Mouse (Mus musculus): ENCODE measurements around the gene Atp6v0d1. TPM values are rescaled to one million over a fixed set of nuclear protein-coding genes. Genes with fewer than 3 reads are reported as not detected.

Gene Atp6v0d1
- polyA plus RNA-seq, 1 experiment: 334 TPM

DNA sequence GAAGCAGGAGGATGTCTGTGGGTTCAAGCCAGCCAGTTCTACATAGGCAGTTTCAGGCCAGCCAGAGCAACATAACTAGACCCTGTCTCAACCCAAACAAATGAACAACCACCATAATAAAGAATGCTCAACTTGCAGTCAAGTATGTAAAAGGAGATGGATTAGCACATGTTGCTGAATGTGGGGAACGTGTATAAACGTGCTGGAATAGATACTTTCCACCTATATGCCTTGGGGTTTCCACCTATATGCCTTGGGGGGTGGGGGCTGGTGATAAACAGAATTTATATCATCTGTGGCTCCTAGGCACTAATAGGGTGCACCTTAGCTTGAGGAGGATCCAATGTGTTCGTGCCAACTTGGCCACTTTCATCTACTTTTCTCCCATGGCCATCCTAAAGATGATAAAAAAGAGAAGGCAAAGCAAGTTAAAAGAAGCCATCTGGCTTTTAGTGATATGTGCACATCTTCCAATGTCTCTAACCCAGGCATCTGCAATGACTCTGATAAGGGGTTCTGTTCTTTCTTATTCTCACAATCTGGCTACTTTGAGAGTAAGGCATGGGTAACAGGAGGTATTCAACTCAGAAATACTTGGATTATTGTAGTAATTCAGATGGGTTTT lies 23.7 kb downstream of the Atp6v0d1 start:
- DNase-seq (ENCODE audit: extremely low spot score in 1 of 2, low spot score in 1 of 2): no peak

DNA sequence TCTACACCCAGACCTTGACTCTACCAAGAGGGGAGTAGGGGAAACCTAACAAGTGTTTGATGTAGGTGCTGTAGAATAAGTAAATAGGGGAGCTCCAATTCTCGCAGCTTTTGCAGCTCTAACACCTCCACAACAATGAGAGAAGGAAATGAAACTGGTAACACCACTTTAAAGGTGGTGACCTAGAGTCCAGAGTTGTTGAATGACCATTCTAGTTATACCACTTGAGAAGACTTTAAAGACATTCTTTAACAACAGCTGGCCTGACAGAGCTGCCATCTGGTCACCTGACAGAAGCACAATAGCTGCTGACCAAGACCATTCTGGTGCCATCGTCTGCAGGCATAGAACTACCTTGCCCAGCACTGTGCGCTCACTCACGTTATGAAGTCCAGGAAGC lies 26.9 kb downstream of the Atp6v0d1 start:
- DNase-seq (ENCODE audit: extremely low spot score in 1 of 2, low spot score in 1 of 2): no peak

DNA sequence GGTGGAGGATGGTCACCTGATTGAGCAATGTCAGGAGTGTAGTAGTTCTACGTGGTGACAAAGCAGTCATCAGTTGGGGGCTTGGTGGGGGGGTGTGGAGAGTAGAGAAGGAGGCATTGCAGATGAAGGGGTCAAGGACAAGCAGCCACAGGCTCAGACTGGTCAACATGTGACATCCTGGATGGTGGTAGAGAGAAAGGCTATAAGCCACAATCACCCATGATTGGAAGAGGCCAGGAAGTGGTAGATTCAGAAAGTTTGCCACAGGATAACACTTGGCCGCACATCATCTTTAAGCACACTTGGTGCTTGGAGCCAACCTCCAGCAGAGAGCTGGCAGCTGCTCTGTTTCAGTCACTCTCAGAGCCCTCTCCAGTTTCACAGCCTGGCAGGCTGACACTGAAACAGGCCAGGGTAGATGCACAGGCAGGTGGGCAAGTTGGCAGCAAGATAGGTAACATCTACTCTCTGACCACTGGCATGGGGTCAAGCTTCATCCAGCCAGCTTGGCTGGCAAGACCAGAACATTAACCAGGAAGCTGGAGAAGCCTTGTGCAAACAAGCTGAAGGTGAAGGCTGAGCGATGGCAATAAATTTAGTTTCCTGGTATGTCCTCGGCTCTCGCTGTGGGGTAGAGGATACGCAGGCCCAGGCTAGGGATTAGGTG lies 28.7 kb downstream of the Atp6v0d1 start:
- DNase-seq (ENCODE audit: extremely low spot score in 1 of 2, low spot score in 1 of 2): no peak

DNA sequence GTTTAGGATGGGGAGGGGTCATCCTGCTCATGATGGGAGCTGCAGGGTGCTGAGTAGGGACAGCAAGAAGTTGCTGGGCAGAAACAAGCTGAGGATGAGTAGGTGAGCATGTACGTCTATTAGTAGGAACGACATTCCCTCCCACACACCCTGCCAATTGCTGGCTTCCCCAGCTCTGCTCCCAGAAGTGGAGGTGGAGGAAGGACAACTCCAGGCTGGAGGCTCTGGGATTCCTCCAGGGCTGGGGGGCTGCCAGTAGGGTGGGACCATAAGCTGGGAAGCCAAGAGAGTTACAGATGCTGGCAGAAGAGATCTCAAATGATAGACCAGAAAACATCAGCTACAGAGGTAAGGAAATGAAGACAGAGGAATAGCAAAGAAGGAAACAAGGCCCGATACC lies 29.3 kb downstream of the Atp6v0d1 start:
- peak in 1 of 2 experiments; percentile 64 for DNase-seq (ENCODE audit: extremely low spot score in 1 of 2, low spot score in 1 of 2)

DNA sequence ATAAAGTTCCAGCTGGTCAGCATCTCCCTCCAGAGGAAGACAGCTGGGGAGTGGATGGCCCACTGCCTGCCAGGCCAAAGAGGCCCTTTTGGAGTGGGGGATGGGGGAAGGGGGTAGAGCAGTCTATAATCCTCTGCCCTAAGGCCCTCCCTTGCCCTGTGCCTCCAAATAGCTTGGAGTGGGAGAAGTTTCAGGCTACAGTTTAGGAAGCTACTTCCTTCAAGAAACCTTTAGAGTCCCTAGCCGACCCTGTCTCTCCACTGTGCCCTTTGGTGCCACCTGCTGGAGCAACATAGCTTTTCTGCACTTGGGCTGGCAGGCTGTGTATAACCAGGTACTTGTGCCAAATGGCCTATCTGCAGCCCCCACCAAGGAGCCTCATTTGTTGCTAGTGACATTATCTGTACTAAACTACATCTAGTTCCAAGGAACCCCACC lies 31.9 kb downstream of the Atp6v0d1 start:
- DNase-seq (ENCODE audit: extremely low spot score in 1 of 2, low spot score in 1 of 2): peak in 1 of 2 experiments; percentile 77

DNA sequence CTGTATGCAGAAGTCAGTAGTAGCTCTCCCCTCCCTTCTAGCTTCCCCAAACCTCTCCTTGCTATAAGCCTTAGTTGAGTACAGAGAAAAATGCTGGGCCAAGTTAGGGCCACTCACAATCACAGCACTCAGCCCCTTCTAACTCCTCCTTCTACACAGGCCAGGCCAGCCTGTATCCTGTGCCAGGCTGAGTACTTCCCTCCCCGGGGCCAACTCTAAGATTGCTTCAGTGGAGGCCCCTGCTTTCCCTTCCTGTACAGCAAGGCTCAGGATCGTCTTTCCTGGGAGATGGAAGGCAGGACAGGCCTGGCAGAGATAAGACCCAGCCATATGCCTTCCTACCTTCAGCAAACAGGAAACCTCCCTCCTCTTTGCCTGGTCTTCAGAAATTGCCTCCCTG lies 32.4 kb downstream of the Atp6v0d1 start:
- no peak for DNase-seq (ENCODE audit: extremely low spot score in 1 of 2, low spot score in 1 of 2)

DNA sequence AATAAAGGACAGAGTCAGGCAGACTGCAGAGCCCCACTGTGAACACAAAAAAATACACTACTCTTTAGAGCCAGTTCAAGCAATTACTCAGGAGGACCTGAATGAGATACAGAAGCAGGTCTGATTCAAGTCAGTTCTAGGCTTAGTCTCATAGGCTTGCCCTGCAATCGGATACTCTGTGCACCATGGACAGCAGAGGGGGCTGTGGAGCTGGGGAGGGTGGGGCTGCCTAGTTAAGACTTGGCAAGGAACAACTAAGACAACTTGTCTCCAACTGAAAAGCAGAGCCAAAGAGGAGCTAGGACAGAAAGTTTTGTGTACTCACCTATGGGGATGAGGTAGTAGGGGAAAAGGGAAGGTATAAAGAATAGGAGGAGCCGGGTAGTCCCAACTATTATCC lies 34.1 kb downstream of the Atp6v0d1 start:
- peak in 1 of 2 experiments; percentile 38 for DNase-seq (ENCODE audit: extremely low spot score in 1 of 2, low spot score in 1 of 2)

DNA sequence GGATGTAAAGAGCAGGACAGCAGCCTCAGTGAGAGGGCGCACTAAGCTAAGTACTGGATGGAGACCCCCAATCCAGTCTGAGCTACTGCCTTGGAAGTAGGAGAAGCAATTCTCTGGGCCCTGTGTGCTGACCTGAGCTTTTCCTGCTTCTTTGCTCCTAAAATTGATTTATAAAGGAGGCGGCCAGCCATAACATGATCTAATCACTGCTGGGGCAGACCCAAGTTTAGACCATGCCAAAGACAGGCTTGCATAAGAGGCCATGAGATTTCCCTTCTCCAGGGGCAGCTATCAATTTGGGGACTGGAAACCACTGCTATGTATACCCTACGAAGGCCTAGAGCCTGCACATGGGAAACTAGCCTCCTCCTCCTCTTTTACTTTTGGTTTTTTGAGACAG lies 36.6 kb downstream of the Atp6v0d1 start:
- DNase-seq (ENCODE audit: extremely low spot score in 1 of 2, low spot score in 1 of 2): no peak

DNA sequence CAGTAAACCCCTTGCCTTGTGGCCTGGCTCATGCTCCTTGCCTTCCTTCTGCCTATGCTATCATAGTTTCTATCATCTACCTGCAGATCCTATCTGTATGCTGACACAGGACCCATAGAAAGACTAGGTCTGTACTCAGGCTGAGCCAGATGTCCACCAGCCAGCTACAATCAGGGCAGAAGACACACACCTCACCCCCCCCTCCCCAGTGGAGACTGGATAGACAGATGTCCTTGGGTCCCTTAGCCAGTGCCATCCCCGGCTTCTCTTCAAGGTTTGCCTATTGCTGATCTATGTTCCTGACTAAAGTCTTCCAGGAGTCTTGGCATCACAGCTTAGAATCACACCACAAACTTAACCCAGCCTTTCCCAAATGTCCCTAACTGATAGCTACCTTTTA lies 37.6 kb downstream of the Atp6v0d1 start:
- no peak for DNase-seq (ENCODE audit: extremely low spot score in 1 of 2, low spot score in 1 of 2)

DNA sequence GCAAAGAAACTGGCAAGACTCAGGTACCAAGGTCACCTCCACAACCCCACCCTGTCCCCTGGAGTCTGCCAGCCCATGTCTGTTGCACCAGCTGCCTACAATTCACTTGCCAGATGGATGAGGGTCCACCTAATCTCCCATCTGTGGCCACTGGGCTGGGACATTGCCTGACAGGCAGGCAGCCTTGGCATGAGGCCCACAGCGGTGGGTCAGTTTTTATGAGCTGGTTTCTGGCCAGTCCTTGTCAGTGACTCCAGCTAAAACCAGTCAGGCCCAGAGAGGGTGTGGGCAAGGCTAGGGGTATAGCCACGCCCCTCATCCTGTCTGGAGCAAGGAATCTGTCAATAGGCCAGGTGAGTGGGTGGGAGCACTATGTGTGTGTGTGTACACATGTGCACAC lies 38.7 kb downstream of the Atp6v0d1 start:
- no peak for DNase-seq (ENCODE audit: extremely low spot score in 1 of 2, low spot score in 1 of 2)

DNA sequence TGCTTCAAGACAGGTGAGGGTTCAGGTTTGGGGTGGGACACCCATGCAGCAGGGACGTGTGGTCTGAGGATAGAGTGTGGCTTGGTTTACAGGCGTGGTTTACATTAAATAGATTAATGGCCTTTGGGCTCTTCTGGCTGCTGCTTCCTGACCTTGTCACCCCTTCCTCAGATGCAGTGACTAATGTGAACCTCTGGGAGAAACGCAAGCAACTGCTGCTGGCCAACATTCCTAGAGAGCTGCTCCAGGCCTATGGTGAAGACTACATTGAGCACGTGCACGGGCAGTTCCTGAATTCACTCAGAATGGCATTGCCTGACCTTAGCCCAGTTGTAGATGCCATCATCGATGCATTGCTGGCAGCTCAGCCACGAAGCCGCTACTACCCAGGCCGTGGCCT lies 43.0 kb downstream of the Atp6v0d1 start:
- no peak for DNase-seq (ENCODE audit: extremely low spot score in 1 of 2, low spot score in 1 of 2)

DNA sequence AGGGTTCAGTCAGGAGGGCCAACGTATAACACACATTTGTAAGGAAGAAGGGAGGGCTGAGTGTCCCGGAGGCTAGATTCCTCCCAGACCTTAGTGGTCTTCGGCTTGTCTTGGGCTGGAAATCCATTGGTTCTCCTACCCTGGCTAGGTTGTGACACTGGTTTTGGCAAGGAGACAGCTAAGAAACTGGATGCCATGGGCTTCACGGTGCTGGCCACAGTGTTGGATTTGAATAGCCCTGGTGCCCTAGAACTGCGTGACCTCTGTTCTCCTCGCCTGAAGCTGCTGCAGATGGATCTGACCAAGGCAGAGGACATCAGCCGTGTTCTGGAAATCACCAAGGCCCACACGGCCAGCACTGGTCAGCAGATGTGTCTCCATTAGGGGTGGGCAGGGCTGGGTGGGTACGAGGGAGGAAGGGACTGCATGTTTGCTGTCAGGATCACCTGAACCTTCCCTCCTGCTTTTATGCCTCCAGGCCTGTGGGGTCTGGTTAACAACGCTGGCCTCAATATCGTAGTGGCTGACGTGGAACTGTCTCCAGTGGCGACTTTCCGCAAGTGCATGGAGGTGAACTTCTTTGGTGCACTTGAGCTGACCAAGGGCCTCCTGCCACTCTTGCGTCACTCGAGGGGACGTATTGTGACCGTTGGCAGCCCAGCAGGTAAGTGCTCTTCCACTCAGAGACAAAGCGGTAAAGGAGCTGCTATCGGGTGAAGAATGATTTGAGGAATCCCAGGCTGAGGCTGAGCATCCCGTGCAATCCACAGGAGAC lies 43.7 kb downstream of the Atp6v0d1 start:
- no peak for DNase-seq (ENCODE audit: extremely low spot score in 1 of 2, low spot score in 1 of 2)

DNA sequence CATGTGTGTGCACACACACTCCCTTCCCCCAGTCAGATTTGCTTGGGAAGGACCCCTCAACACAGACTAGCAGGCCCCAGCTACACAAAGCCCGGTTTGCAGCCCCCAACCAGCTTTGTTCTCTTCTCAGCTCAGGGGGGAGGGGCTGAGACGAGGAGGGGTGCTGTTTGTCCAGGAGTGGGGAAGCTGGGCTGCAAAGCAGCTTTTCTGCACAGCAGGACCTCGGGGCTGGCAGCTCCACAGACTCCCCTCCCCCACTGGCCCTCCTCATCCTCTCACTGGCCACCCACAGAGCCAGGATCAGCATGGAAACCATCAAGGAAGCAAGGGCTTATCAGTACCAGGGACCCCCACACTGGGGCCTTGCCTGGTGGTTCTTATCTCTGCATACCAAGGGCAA lies 44.8 kb downstream of the Atp6v0d1 start:
- DNase-seq (ENCODE audit: extremely low spot score in 1 of 2, low spot score in 1 of 2): no peak

DNA sequence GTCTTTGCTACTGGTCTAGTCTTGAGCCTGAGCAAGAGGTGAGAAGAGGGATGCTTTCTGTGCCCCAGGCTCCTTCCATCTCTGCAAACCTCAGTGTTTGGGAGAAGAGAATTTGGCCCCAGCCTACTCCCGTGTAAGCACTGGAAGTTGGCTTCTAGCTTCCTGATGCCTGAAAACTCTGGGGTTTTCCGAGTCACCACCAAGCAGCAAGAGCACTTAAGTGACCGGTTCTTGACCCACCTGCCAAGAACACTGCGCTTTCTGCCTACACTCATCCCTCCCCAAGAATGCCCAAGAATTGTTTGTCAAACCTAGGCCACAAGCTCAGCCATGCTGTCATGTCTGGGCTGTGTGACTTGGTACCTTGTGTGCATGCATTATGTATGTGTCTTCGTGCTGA lies 45.3 kb downstream of the Atp6v0d1 start:
- no peak for DNase-seq (ENCODE audit: extremely low spot score in 1 of 2, low spot score in 1 of 2)

DNA sequence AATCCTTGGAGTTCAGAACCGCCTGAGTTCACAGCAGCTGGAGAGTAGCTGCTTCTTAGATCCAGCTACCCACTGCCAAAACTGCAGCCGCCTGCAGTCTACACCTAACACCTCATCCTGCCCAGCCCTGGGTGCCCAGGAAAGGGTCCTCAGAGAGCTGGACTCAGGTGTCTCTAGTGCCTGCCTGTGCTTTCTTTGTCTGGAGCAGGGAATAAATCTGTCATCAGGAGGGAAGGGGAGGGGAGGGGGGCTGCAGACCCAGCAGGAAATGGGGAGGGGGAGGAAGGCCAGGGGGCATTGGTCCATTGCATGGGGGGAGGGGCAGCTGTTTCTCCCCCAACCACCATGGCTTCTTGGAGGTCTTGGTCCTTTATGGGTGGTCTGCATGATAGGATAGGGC lies 46.3 kb downstream of the Atp6v0d1 start:
- DNase-seq (ENCODE audit: extremely low spot score in 1 of 2, low spot score in 1 of 2): no peak

DNA sequence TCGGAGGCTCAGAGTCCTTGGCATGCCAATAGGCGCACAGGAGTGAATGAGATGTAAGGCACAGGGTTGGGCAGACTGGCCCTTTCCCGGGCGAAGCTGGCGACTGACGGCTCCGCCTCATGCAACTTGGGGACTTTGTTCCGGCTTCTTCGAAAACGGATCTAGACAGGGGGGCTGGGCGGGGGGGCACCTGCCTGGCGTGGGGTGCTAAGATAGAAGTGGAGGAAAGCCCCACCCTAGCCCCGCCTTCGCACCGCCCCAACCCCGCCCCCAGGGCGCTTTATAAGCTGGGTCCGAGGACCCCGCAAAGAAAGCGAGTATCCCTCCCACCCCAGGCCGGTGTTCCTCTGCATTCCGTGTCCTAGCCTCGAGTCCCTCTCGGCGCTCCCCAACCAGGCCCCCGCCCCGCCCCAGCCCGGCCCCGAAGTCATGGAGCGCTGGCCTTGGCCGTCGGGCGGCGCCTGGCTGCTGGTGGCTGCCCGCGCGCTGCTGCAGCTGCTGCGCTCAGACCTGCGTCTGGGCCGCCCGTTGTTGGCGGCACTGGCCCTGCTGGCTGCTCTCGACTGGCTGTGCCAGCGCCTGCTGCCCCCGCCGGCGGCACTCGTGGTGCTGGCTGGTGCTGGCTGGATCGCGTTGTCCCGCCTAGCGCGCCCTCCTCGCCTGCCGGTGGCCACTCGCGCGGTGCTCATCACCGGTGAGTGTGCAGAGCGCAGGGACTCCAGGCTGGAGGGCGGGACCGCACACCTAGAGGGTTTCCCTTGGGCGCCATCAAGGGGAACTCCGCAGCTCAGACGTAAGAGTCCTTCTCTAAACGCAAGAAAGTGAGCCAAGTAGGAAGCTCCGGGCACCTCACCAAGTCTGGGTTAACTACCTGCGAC lies 47.2 kb downstream of the Atp6v0d1 start, which contains the start of gene Hsd11b2:
Gene Hsd11b2 (plus strand): TSS at position 320 of the 878 bp plus-strand sequence.
- DNase-seq (ENCODE audit: extremely low spot score in 1 of 2, low spot score in 1 of 2): peak in 1 of 2 experiments; percentile 40

DNA sequence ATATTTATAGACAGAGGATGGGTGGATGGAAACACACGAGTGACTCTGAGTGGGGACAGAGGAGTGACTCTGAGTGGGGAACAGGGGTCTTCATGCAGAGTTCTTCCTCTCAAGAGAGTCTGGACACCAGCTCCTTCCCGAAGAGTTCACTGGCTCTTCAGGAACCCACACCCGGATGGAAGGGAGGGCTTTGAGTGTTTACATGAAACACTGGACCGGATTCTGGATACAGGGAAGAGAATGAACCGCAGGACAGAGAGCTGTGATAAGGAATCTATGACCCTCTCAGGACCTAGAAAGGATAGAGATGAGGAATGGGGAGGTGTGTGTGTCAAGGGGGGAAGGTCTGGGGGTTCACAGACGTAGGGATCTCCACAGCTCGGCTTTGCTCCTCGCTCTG lies 48.5 kb downstream of the Atp6v0d1 start:
- no peak for DNase-seq (ENCODE audit: extremely low spot score in 1 of 2, low spot score in 1 of 2)

DNA sequence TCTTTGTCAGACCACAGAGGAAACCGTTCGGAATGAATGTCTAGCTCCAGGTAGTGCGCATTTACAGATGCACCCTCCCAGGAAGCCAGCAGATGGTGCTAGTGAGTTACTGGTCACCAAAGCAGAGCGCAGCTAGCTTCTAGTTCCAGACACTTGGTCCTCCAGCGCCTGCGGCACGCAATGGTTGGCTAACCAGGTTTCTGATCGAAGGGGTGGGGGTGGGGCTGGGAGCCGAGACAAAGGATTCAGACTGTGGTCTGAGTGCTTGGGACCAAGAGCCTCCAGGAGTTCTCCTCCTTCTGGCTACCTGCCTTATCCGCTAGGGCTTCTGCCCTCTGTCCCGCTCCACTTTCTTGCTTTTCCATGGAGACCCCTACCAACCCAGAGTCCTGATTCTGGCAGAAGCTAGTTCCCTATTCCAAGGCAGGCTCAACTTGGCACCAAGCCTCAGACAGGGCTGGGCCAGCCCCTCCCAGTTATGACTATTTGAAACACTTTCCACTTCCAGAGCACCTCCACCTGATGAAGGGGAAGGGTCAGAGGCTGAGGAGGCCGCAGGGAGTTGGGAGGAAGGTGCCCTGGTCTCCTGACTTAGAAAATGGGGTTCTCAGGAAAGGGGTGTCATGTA lies 49.7 kb downstream of the Atp6v0d1 start:
- peak; percentile 42 to 87 for DNase-seq (ENCODE audit: extremely low spot score in 1 of 2, low spot score in 1 of 2)

DNA sequence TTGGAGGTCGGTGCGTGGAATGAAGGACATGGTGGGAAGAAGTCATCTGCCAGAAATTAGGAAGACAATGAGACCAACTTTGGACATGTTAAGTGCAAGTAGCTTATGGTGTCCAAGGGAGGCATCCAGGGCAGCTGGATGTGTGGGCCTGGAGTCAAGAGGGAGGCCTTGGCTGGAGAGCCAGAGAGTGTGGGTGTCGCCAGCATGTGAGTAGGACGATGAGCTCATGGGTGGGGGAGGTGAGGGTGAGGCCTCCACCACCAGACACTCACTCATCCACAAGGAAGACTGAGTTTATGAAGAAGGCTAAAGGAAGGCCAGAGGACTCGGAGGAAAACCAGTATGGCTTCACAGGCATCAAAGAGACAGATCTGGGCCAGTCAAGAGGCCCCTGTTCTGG lies 51.2 kb downstream of the Atp6v0d1 start:
- no peak for DNase-seq (ENCODE audit: extremely low spot score in 1 of 2, low spot score in 1 of 2)

DNA sequence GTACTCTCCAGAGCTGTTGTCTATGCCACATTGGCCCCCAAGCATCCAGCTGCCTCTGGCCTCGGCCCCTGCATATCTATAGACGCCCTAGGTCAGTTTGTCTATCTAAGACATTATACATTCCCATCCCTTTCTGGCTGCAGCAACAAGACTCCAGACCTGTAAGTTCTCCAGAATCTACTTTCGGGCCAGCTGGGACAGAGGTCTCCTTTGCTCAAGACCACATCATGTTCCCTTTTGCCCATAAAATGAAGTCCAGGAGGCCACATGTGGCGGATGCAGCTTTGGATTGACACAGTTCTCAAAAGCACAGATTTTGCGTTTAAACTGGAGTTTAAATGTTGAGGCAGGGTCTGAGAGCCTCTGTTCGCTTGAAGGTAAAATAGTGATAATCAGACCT lies 51.7 kb downstream of the Atp6v0d1 start:
- no peak for DNase-seq (ENCODE audit: extremely low spot score in 1 of 2, low spot score in 1 of 2)

Data from frontal cortex, adult 2 months (tissue).